Mouse (Mus musculus): ENCODE results near the gene Shank1.

The Shank1 gene

DNA sequence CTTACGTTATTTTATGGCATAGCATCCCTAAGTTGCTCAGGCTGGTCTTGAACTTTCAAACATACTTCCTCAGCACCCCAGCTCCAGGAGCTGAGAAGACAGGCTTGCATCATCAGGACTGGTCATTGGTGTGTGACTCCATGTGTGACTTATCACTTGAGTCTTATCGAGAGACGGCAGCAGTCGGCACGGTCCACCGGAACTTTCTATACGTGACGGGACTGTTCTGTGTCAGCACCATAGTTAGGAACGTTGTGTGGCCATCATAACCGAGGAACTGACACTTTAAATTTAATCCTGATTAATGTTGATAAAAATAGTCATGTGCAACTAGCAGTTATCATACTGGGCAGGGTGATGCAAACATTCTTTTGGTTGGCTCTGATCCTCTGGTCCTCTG lies 31.1 kb downstream of the Shank1 start:
- no peak for DNase-seq (ENCODE audit: low spot score in 2 of 2)

- no peak for DNase-seq (ENCODE audit: low spot score in 2 of 2)
Observed at GRCm38 (mm10) chr7:44341714-44342113, 31.7 kb downstream of the Shank1 start.

DNA sequence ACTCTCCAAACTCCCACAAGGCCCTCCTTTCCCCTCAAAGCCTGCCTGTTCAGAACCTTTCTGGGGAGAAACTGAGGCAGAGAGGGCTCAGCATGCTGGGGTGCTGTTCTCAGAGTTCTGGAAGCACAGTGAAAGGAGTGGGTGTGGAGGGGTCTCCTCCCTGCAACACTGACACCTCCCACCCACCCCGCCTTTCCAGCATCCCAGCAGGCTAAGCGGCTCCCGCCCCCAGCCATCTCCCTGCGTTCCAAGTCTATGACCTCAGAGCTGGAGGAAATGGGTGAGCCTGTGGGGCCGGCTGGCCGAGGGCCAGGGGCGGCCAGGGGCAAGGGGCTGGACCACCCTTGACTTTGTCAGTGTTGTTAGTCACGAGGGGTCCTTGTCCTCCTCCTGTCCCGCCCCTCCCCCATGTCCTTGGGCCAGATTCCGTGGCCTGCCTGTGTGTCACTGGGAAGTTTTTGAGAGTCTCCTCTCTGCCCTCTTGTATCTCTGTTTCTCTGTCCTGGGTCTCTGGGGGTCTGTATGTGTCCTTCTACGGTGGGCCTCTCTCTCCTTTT lies 33.5 kb downstream of the Shank1 start:
- DNase-seq (ENCODE audit: low spot score in 2 of 2): no peak

DNA sequence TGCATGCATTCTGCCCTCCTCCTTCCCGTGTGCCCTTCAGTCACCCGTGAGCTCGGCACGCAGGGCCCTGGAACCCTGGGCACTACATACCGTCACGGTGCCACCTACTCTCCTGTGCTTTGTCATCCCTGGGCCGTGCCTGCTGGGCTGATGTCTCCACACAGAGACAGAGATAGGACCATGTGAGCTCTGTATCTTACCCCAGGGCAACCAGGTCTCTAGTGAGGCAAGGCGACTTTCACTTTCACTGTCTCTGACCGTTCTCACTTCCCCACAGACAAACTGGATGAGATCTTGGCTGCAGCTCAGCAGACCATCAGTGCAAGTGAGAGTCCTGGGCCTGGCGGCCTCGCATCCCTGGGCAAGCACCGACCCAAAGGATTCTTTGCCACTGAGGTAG lies 34.6 kb downstream of the Shank1 start:
- no peak for DNase-seq (ENCODE audit: low spot score in 2 of 2)

- DNase-seq (ENCODE audit: low spot score in 2 of 2): no peak
Observed at GRCm38 (mm10) chr7:44349043-44349442, 39.0 kb downstream of the Shank1 start.

GRCm38 (mm10) chr7:44350957-44351711 lies 41.1 kb downstream of the Shank1 start:
- peak in 1 of 2 experiments; percentile 93 for DNase-seq (ENCODE audit: low spot score in 2 of 2)

GRCm38 (mm10) chr7:44351881-44352749 lies 42.1 kb downstream of the Shank1 start:
- no peak for DNase-seq (ENCODE audit: low spot score in 2 of 2)

- DNase-seq (ENCODE audit: low spot score in 2 of 2): no peak
Observed at GRCm38 (mm10) chr7:44352750-44353600, 42.9 kb downstream of the Shank1 start.

DNA sequence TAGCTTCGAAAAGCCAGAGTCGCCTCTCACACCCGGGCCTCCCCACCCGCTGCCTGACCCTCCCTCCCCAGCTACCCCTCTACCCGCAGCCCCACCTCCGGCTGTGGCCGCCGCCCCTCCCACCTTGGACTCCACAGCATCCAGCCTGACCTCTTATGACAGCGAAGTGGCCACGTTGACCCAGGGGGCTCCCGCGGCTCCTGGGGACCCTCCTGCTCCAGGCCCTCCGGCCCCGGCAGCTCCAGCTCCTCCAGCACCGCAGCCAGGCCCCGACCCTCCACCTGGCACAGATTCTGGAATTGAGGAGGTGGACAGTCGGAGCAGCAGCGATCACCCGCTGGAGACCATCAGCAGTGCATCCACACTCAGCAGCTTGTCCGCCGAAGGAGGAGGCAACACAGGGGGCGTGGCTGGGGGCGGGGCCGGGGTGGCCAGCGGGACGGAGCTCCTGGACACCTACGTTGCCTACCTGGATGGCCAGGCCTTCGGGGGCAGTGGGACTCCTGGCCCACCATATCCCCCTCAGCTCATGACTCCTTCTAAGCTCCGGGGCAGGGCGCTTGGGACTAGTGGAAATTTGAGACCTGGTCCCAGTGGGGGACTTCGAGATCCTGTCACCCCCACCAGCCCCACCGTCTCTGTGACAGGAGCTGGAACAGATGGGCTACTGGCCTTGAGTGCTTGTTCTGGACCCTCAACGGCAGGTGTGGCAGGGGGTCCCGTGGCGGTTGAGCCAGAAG lies 43.7 kb downstream of the Shank1 start:
- DNase-seq (ENCODE audit: low spot score in 2 of 2): no peak

DNA sequence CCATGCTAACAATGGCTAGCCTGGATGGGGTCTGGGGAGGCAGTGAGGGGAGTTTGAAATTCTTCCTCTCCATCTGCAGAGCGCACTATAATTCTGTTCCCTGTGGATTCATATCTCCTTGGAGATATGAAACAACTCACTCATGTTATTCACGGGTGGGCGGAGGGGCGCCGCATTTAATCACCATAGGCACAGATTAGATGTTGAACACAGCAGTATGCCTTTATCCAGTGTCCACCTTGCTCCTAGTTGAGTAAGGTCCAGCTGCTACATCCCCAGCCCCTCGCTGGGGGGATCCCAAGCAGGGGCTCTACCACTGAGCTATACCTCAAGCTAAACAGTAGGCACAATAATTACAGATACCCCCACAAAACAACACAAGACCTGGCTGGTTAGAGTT lies 45.4 kb downstream of the Shank1 start:
- peak in 1 of 2 experiments; percentile 36 for DNase-seq (ENCODE audit: low spot score in 2 of 2)

- DNase-seq (ENCODE audit: low spot score in 2 of 2): peak in 1 of 2 experiments; percentile 23
Observed at GRCm38 (mm10) chr7:44356590-44357481, 46.8 kb downstream of the Shank1 start.

DNA sequence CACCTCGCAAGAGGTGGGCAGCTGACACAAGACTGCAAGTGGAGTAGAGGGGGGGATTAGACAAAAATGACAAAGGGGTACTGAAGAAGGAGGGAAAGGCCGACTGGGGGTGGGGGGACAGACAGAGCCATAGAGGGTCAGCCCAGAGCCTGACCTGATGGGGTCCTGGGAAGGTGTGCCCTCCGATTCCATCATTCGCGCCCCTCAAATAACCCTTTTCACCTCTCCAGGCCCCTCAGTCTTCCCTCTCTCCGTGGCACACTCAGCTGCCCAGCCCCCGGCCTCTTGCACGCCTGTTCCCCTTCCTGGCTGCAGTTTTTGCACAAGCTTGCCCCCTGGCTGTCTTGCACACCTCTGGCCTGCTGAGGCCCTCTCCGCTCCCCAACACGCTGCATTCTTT lies 47.5 kb downstream of the Shank1 start:
- peak in 1 of 2 experiments; percentile 4 for DNase-seq (ENCODE audit: low spot score in 2 of 2)

GRCm38 (mm10) chr7:44358012-44358411 lies 48.0 kb downstream of the Shank1 start:
- peak in 1 of 2 experiments; percentile 40 for DNase-seq (ENCODE audit: low spot score in 2 of 2)

DNA sequence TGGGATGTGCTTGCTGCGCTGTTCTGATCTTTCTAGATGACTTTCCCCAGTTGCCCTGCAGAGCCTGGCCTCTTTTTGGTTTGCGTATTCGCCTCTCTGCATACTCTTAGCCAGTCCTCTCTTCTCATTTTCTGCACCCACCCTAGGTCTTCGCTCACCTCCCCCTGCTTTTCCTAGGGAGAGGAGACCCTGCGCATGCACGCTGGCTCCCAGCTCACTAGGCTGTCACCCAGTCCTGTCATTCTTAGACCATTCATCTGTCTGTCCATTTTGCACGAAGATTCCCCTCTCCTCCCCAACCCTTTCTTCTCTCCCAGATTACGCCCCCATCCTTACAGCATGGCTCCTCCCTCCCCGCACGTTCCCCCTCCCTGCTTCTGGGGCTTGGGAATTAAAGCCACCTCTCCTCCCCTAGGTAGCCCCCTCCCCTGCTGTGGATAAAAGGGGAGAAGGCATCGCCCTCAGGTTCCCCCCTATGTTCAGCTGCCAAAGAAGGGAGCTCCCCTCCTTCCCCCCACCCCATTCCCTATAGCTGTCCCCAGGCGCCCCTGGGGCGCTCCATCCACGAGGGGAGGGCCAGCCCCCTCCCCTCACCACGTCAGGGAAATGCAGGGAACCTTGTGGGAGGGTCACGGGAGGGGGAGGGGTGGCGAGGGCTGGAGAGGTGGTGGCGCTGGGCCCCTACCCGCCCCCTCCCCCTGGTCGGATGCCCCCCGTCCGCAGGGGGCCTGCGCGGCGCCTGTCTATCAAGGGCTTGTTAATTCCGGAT lies 49.0 kb downstream of the Shank1 start:
- DNase-seq (ENCODE audit: low spot score in 2 of 2): peak in 1 of 2 experiments; percentile 23

DNA sequence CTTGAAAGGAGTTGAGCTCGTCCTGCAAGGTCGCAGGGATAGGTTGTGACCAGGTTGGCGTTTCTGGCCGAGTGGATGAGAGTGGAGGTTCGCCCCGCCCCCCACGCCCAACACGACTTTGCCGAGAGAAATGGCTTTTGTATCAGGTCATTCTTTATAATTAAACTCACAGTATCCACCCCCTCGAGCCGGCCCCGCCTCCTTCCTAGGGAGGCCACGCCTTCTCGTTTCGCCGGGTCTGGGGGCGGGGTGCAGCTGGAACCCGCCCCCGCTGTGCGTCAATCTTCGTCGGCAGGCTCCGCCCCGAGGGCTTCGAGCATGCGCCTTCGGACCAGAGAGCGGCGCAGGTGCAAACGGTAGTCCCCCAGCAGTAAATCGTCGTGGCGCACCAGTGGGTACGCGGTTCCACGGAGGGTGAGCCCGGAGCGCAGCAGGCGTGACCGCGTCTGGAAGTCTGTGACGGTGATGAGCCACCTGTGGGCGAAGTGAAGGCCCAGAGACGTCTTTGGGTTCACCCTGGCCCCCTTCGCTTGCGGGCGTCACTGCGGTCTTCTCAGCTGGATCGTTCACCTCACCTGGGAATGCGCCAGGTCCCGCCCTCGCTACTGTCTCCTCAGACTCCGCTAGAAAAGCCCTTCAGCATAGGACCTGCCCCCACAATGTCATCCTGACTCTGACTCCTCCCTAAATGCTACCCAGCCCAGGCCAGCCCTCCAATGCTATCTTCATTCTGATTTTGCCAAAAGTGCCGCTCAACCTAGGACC lies 50.0 kb downstream of the Shank1 start:
- peak; percentile 92 to 96 for DNase-seq (ENCODE audit: low spot score in 2 of 2)

- peak in 1 of 2 experiments; percentile 46 for DNase-seq (ENCODE audit: low spot score in 2 of 2)
Observed at GRCm38 (mm10) chr7:44360792-44361301, 50.8 kb downstream of the Shank1 start.

- DNase-seq (ENCODE audit: low spot score in 2 of 2): no peak
Observed at GRCm38 (mm10) chr7:44372678-44373077, 62.6 kb downstream of the Shank1 start.

DNA sequence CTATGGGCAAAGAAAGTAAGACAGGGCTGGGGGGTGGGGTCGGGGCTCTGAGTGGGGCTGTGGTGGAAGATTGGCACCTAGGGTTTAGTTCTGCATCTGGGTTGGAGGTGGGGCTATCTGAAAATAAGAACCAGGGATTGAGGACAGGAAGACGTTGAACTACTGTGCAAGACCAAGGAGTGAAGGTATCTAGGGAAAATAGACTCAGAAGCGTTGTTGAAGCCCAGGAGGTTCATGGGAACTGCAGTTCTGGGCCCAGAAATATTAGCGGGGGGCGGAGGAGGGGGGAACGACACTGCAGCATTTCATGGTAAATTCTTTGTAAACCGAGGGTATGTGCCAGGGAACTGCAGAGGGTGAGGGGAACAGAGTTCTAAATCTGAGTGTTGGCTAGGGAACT lies 63.4 kb downstream of the Shank1 start:
- no peak for DNase-seq (ENCODE audit: low spot score in 2 of 2)
